Mouse (Mus musculus): ENCODE data around the gene Axdnd1.
"Not testable (repeated sequence)": the region's sequence is repeated elsewhere in the genome, so short reads cannot be mapped to it uniquely, and the experiment has no call there.

Axdnd1 gene

DNA sequence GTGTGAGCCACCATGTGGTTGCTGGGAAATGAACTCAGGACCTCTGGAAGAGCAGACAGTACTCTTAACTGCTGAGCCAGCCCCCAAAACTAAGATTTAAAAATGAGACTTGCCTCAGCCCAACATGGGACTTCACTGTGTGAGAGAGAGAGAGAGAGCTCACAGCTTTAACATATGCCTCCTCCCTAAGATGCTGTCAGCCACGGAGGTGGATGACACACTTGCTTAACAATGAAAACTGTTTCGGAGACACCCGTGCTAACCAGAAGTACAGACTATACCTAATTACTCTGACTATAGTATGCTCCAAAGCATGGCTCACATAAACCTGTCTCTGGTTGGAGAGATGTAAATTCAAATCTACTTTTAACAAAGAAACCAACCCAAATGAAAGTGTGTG, 12.5 kb upstream of the Axdnd1 start:
- DNase-seq = no peak

DNA sequence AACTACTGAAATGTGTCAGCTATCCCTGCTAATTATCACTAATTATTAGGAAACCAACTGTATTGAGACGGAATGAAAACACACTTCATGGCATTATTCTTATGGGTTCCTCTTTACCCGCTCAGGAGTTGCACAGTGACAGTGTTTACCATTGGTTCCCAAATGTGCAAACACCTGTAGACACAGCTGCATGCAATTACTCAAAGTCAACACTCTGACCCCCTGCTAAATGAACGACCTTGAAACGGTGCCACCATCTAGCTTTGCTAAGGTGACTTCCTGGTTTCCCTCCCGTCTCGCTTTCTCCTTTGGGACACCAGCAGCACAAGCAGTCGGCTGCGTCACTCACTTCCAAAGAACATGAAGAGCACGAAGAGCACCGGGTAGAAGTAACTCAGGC, 11.5 kb upstream of the Axdnd1 start:
- DNase-seq = no peak

DNA sequence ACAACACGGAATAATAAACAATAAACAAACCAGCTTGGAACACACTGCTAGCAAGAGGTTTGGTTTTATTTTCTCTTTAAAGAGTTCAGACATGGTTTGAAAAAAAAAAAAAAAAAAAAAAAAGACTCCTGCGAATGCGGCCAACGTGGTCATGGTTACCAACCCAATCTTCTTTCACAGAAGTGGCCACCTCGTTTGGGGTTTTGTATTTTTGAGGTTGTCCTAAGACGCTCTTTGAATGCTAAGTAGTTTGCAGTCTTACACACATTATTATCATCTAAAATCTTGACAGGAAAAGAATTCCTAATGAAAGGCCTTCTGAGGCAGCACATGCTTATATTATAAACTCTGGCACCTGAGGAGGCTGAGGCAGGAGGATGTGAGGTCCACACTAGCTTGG, 7.5 kb upstream of the Axdnd1 start:
- no peak for DNase-seq

DNA sequence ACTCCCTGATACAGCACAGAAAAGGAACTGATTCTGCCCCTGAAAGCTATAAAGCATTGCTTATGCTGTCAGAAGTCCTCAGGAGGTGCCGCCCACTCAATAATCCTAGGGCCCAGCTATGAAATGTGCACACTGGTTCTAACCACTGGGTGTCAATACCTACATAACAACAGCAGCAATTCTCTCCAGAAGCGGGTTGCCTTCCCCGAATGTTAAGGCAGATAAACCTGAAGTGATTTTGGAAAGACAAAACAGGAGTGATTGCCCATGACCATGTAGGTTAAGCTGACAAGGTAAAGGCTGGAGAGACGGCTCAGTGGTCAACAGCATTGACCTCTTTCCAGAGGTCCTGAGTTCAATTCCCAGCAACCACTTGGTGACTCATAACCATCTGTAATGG, 4.8 kb upstream of the Axdnd1 start:
- DNase-seq = no peak

DNA sequence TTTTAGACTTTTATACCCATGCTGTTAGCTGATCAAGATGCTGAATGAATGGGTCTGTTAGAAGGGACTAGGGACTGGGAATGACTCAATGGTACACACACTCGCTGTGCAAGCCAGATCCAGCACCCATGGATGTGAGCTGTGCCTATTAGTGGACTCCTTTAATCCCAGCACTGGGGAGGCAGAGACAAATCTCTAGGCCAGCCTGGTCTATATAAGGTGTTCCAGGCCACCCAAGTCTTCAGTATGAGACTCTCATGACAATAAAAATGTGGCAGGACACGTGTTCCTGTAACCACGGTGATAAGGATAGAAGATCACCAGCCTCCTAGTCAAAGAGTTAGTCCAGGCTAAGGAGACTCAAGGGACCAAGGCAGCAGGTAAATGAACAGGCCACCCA, 3.1 kb upstream of the Axdnd1 start:
- no peak for DNase-seq

DNA sequence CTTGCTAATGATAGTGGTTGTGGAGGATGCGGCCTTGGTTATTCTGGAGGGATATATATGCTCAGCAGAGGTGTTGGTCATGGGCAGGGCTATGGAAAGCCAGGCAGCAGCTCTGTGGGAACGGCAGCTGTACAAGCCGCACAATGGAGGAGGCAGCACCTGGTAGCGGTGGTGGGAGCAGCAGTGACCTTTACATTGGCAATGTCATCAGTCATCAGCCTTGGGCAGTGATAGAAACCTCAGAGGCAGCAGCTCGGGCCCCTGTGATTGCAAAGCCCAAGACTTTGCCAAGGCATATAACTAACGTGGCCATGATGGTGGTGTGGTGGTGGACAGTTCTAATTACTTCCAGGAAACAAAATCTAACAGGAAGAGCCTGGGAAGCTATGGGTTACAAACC, 2.5 kb upstream of the Axdnd1 start:
- DNase-seq = no peak

DNA sequence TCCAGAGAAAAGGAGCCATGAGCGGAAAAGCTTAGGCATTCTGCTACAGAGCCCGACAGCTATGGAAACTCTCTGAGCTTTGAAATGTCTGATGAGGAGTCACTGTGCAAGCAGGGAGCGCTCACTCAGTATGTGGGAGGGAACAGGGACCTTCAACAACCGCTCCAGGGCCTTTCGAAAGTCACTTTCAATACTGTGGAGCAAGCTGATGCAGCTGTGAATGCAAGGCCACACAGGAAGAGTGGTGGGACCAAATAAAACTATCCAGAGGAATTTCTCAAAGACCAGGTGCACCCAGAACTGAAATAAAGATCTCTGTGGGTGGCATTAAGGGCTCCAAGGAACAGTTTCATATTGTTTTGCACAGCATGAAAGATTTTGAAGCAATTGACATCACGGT, 1.9 kb upstream of the Axdnd1 start:
- DNase-seq = no peak

DNA sequence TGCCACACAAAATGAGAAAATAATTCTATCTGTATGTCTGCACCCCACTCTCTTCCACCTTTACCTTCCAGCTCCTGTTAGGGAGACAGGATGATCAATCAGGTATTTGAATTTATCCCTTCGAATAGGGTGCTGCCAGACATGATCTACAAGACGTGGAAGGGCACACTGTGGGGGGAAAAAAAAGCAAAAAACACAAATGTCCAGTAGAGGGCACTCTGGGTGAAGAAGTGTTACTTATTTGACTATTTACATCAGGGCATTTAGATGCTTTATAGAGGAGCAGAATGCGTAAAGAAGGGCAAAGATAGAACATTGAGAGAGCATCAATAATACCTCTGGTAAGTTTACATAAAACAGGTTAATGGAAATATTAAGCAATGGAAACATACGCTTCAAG, 2.8 kb downstream of the Axdnd1 start:
- peak; percentile 11 for DNase-seq

DNA sequence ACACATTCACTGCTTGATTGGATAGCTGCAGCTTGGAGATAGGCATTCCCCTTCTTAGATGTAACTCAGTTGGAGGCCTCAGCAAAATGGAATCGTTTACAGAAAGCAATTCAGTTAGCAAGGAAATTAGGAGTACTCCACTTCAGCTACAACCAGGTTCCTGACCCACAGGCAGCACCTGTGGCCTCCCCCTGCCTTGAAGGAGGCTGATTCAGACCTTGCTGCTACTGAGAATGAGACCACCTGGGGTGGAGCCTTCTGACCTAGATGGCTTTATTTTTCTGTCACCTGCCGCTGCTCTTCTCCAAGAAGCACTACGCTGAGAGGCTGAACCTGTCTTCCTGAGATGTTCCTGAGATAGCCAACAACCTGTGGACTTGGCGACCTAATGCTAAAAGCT, 12.4 kb downstream of the Axdnd1 start:
- DNase-seq = no peak

DNA sequence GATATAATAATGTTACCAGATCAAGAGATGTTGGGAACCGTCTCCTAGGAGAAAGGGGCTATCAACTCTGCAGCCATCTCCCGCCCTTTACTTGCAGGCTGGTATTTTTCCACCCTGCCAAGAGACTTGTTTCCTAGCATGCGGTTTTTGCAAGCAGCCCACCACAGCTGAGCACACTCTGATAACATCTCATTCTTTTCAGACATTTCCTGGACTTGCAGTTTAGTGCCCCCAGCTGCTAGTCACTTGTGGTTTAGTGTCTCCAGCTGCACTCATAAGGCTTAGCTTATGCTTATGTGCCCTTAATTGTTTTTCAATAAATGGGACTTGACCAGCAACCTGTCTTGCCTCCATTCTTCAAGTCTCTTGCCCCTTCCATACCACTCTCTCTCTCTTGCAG, 13.0 kb downstream of the Axdnd1 start:
- no peak for DNase-seq

DNA sequence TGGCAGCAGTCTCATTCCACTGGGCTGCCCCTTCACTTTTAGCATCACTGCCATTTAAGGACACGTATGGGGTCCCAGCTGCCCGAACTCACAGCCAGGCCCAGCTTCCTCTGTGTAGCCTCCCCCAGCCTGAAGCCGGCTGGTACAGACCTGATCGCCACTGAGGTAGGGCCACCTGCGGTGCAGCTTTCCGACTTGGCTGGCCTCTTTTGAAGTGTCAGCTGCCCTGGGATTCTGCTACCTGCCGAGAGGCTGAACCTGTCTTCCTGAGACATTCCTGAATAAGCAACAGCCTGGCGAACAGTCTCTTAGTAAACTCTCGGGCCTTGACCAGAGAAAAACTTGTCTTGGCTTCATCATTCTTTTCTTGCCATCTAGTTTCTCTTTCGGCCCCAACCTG, 17.7 kb downstream of the Axdnd1 start:
- peak; percentile 8 for DNase-seq

DNA sequence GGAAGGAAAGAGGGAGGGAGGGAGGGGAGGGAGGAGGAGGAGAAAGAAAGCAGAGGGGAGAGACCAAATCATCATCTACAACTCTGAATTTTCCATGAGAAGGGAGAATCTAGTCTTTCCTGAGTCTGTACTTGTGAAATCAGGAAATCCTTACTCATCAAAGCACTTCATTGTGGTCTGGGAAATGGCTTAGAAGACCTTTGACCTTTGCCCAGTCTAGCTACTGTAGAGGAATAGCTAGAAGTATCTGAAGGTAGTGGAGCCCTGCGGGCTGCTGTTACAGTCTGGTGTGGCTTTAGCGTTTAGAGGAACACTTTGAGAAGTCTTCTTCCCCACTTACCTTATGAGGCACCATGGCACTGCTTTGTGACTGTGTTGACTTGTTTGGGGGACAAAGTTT, 18.5 kb downstream of the Axdnd1 start:
- no peak for DNase-seq

DNA sequence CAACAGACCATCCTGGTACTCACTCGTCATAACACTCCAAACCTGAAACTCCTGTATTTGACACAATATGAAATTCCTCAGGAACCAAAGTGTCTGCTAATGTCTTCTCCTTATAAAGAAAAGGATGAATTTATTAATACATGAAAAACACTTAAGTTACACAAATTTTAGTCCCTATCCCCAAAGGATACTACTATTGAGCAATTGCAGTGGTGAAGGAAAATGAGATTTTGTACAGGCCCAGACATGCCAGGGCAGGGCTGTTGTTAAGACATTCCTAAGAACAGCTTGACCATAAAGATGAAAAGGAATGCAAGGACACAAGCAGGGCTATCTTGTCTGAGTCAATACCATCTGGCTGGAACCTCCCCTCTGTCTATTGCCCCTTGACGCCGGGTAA, 20.8 kb downstream of the Axdnd1 start:
- not testable (repeated sequence) for DNase-seq

DNA sequence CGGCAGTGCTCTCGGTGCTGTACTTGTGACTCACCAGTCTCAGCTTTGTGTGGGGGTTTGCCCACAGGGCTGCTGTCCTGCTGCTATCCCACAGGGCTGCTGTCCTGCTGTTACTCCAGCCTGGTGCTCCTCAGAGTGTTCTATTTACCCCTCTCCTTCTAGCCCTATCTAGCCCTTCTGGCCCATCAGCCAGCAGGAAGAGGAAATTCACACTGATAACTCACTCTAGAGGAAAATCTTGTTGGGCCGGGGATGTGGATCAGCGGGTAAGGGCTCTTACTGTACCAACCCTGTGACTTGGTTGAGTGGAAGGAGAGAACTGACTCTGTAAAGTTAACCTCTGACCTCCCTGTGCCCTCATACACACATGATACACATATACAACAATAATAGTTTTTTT, 27.8 kb downstream of the Axdnd1 start:
- no peak for DNase-seq

DNA sequence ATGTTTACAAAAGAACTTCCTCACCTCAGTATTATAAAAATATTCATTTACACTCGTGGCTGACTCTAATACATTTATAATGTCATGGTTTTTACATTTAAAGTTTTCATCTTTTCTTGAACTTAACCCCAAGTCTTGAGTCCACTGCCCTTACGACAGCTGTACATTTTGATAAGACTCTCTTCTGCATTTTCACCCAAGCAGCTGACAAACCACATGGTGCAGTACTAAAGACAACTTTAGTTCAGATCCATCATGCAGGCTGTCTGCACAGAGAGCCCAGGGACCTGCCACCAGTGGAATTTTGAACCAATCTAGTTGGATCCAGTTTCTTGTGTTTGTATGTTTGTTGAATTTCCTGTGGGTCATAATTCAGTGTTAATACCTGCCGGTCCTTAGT, 34.1 kb downstream of the Axdnd1 start:
- no peak for DNase-seq

DNA sequence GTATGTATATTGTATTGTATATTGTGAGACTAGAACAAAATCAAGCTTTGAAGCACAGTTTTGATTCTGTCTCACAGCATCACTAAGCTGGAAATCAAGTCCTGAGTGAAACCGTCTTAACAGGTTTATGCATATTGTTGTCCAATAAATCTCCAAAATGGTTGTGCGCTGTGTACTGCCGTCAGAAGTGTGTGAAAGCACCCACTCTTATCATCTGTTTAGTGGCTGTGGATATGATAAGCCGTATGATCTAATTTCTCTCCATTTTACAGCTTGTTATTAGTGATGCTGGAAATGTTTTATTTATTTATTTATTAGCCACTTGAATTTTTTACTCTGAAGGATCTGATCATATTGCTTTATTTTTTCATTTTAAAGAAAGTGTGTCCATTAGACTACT, 34.7 kb downstream of the Axdnd1 start:
- no peak for DNase-seq

DNA sequence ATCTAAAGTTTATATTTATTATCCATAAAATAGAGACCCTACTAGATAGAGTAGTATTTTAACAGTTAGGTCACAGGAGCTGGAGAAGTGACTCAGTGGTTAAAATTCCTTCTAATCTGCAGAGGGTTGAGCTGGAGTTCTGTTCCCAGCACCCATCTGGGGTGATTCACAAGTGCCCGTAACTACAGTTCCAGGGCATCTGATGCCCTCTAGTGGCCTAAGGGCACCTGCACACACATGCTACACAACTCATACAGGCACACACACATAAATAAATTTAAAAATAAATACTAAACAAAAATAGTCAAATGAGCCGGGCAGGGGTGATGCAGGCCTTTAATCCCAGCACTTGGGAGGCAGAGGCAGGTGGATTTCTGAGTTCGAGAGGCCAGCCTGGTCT, 39.7 kb downstream of the Axdnd1 start:
- DNase-seq = no peak

DNA sequence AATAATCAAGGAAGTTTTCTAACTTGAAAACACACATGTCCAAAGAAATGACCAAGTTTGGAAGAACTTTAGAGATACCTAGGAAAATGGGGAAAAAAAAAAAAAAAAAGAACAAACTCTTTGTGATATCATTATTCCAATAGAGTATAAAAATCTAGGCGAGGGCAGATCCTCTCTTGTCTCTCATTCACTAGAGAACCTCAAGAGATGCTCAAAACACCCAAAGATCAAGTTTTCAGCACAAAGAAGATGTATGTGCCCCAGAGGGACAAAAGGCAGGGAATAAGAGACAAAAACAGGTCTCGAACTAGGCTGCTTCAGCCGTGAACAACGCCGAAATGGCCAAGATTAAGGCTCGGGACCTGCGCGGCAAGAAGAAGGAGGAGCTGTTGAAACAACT, 55.2 kb downstream of the Axdnd1 start, which contains the start of gene Gm2000:
TSS of gene Gm2000 (plus strand) at position 301 of the 400 bp plus-strand sequence.
- no peak for DNase-seq

DNA sequence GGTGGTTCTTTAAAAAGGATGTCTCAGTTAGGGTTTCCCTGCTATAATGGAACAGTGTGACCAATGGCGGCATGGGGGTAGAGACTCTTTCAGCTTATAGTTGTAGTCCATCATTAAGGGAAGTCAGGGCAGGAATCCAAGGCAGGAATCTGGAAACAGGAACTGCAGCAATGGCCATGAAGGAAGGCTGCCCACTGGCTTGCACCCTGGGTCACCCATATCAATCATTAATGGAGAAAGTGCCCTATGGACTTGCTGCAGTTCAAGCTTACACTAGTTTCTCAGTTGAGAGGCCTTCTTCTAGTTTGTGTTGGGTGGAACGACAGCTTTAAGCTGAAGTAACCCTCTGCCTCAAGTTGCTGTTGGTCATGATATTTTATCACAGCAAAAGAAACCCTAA, 68.5 kb downstream of the Axdnd1 start:
- DNase-seq = no peak

DNA sequence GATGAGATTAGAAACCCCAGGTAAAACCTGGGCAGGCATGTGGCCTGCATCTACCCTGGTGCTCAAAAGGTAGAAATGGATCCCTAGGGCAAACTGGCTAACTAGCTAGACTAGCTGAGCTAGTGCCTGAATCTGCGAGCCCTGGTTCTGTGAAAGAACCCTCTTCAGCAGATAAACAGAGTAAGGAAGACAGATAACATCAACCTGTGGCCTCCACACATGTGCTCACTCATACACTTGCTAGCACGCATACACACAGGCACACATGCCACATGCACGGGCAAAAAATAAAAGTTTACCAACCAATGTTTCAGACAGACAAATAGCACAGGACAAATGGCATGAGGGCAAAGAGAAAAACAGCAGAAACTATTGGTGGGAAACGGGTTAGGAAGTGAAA, 70.5 kb downstream of the Axdnd1 start:
- DNase-seq = no peak

DNA sequence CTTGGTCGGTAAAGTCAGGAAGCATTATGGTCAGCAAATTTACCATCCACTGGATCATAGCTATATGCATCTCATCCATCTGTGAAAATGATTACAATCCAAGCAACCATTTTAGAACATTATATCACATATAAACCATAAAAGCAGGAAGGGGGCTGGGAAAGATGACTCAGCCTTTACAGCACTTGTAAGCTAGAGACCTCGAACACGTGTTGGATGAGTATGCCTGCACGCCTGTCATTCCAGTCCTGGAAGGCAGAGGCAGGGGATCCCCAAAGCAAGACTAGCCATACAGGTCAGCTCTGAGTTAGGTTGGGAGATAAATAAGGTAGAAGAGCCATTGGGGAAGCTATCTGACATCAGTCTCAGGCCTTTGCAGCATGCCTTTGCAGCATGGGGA, 71.9 kb downstream of the Axdnd1 start:
- DNase-seq = no peak

DNA sequence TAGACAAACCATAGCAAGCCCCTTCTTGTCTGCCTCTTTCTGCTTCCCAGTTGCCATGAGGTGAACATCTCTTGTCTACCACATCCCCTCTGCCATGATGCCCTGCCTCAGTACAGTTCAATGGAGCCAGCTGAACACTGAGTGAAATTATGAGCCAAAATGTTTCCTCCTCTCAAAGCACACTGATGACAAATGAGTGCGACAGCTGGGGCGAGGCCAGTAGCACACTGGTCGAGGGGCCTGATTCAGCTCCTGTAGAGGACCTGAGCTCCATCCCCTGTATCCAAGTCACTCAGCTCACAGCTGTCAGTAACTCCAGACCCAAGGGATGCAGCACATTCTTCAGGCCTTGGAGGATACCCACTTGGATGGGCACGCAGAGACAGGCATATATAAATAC, 75.3 kb downstream of the Axdnd1 start:
- no peak for DNase-seq

DNA sequence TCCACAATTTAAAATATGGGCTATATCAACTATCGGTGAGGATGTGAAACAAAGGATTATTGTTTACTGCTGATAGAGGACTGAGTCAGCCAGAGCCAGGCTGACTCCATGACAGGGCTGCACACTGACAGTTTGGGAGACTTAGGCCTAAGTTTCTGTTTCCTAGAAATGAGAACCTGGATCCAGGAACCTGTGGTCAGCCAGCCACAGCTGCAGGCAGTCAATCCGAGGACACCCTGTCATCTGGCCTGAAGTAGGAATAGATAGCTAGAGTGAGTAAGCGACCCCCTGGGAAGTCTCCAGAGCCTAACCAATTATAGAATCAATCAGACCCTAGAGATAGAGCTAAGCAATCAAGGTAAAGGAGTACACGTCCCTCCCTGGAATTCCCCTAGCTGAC, 76.5 kb downstream of the Axdnd1 start:
- DNase-seq = no peak

DNA sequence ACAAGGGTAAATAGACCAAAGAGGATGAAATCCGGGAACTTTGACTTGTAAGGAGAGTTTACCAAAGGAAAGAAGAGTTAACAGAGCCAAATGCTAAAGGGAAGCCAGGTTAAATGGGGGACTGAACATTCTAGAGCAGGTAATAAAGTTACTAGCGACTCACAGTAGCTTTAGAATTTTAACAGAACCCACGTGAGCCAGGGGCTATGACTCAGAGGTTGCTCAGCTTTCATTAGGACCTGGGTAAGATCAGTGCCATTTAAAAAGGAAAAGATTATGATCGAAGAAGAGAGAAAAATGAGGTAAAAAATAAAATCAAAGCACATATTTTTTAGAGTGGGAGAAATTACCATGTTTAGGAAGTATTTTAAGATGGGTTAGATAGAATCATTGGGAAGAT, 80.1 kb downstream of the Axdnd1 start:
- DNase-seq = no peak

DNA sequence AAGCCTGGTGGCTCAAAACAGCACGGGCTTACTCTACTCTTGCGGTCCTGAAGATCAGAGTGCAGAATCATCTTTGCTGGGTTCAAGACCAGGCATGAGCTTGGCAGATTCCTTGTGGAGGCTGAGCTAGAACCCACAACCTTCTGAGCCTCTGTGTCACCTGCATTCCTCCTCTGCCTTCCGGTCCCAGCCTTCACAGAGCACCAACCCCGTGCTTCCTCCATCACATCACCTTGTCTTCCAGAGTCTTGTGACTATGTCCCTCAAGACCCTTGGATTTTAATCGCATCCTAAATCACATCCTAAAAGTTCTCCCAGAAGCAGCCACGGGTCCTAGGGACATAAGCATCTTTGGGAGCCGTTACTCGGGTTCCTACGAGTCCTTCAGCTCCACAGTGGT, 97.8 kb downstream of the Axdnd1 start:
- DNase-seq = no peak

DNA sequence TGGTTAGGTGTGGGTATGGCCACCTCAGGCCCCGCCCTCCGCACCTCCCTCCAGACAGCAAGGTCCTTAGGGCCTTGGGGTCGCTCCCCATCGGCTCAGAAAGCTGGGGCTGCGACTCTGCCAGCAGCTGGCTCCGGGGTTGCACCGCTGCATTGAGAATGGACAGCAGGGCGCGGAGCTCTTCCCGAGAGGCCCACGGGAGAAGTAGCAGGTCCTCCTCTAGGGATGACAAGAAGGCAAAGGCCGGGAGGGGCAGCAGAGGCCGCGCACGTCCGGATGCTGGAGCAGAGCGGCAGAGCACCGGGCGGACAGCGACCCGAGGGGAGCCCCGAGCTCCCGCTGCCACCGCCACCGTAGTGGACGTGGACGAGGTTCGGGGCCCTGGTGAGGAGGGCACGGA, 110.3 kb downstream of the Axdnd1 start, which contains the start of gene Nphs2:
TSS of gene Nphs2 (plus strand) at position 98 of the 400 bp plus-strand sequence.
- DNase-seq = no peak

Data from cerebellum, adult 8-10 months (tissue).